Mouse (Mus musculus) bone marrow macrophage, adult 2 months (primary cell): ENCODE results near the gene Bglap2.
"Not testable (repeated sequence)": the region's sequence is repeated elsewhere in the genome, so short reads cannot be mapped to it uniquely, and the experiment has no call there.

Experiments used
- CTCF ChIP-seq: IDR thresholded peaks from 2 replicates; pipeline ENCODE4 v1.5.1; 2012; ENCODE audit warnings: low read depth, mild to moderate bottlenecking, low read length, moderate library complexity
- POLR2A ChIP-seq: IDR thresholded peaks from 2 replicates; pipeline ENCODE4 v1.6.1; 2012; ENCODE audit warnings: mild to moderate bottlenecking, low read depth, low read length, borderline replicate concordance

GRCm38 (mm10) chr3:88381389-88382315 is 3.2 kb upstream of the Bglap2 start:
- TF ChIP-seq POLR2A, CTCF: not testable (repeated sequence)
